8 mouse cellular contexts compared by ENCODE assay signal in the genomic region with DNA sequence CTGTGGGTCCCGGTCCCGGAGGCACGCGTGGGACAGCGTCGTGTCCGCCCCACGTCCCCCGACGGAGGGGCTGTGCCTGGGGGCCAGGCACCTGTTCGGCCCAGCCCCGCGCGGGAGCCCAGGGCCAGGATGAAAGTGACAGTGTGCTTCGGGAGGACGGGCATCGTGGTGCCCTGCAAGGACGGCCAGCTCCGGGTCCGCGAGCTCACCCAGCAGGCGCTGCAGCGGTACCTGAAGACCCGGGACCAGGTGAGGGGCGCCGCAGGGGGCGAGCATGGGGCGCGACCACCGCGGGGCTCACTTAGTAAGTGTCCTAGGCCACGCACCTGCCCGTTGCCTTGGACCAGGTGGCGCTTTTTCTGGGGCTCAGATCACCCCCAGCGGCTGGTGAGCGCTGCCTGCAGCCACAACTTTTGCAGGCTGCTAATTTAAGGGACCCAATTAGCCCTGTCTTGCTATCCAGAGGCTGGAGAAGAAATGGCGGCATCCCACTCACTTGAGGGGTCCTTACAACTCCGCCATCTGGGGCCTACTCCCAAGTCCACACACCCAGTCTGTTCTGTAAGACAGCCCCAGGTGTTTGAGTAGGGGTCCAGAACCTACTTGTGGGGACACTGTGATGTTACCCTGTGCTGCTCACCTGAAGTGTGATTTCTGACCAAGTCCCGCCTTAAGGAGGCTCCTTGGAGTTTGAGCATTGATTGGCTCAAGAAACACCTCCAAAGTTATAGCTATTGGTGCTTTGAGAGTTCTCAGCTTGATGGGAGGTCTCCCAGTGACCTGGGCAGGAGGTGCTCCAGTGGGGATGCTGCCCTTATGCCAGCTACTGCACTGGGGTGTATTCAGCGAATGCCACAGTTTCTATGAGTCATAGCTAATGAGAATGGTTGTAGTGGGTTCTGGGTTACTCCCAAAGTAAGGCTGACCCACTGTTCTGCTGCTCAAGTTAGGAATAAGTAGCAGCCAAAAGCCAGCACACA. TPM values are rescaled to one million over a fixed set of nuclear protein-coding genes. Genes with fewer than 3 reads are reported as not detected.
DNase-seq lines count a peak whose midpoint lies in the region; ATAC-seq and TF ChIP-seq lines count a peak whose summit lies in the region.

No protein-coding gene starts in this region.

- H3K9me3 ChIP-seq in CH12.LX (replicated peaks; ENCODE audit: low read length), result no peaks in the 10 kb centered on the region
- no peaks in the 10 kb centered on the region for H3K9me3 ChIP-seq in embryonic facial prominence, embryonic 12.5 days
- H3K9me3 ChIP-seq in heart, postnatal 0 days (replicated peaks; ENCODE audit: control insufficient read depth, low read length), result no peaks in the 10 kb centered on the region

- no peak overlapping the region for H3K27ac ChIP-seq in CH12.LX (ENCODE audit: insufficient read depth, low read depth)
- H3K27ac ChIP-seq in embryonic facial prominence, embryonic 12.5 days, result no peak overlapping the region
- H3K27ac ChIP-seq in heart, postnatal 0 days (ENCODE audit: low read depth), result peak overlapping the region; percentile 73

- no peak for TF ChIP-seq RAD21 in CH12.LX (IDR thresholded peaks at IDR 0.05; ENCODE audit: low read depth, low read length)

- no peaks in the 10 kb centered on the region for H3K36me3 ChIP-seq in CH12.LX (replicated peaks in 1 of 2; ENCODE audit: control insufficient read depth in 1 of 2, insufficient read depth in 1 of 2, low read length in 1 of 2)
- H3K36me3 ChIP-seq in embryonic facial prominence, embryonic 12.5 days, result no peaks in the 10 kb centered on the region
- H3K36me3 ChIP-seq in heart, postnatal 0 days (replicated peaks; ENCODE audit: control insufficient read depth, insufficient read depth, low read length), result no peaks in the 10 kb centered on the region

- H3K9ac ChIP-seq in CH12.LX (ENCODE audit: insufficient read depth, low read depth), result peak overlapping the region; percentile 47
- H3K9ac ChIP-seq in embryonic facial prominence, embryonic 12.5 days, result peak overlapping the region; percentile 79
- H3K9ac ChIP-seq in heart, postnatal 0 days (replicated peaks; ENCODE audit: low read depth, low read length), result peak overlapping the region; percentile 96

- no peaks in the 10 kb centered on the region for H3K27me3 ChIP-seq in CH12.LX (replicated peaks)
- H3K27me3 ChIP-seq in embryonic facial prominence, embryonic 12.5 days, result peaks cover 6% of the 10 kb centered on the region; the same call in 1 of the 2 replicates
- H3K27me3 ChIP-seq in heart, postnatal 0 days (ENCODE audit: control insufficient read depth, insufficient read depth, low read length), result 0 out of 2 replicates have a peak, but pooled peaks cover 4% of the 10 kb centered on the region

- H3K4me2 ChIP-seq in CH12.LX (ENCODE audit: insufficient read depth, low read depth, poor library complexity, severe bottlenecking), result peak overlapping the region; percentile 90
- H3K4me2 ChIP-seq in embryonic facial prominence, embryonic 12.5 days (replicated peaks), result peak overlapping the region; percentile 94
- peak overlapping the region; percentile 97 for H3K4me2 ChIP-seq in heart, postnatal 0 days (ENCODE audit: low read depth, low read length)

- TF ChIP-seq EP300 in CH12.LX (IDR thresholded peaks at IDR 0.05; ENCODE audit: low read length), result no peak
- TF ChIP-seq EP300 in heart, postnatal 0 days (IDR thresholded peaks at IDR 0.05; ENCODE audit: low read depth), result no peak

- H3K4me1 ChIP-seq in CH12.LX (ENCODE audit: control insufficient read depth in 1 of 2, insufficient read depth in 2 of 2), result peaks cover 0 to 23% of the 10 kb centered on the region in 2 experiments; a peak in 2 of 4 replicates
- peaks cover 11% of the 10 kb centered on the region for H3K4me1 ChIP-seq in embryonic facial prominence, embryonic 12.5 days
- peaks cover 12% of the 10 kb centered on the region; the same call in 1 of the 2 replicates for H3K4me1 ChIP-seq in heart, postnatal 0 days (ENCODE audit: control insufficient read depth, insufficient read depth)

- no peak for TF ChIP-seq POLR2A in CH12.LX (IDR thresholded peaks at IDR 0.05; ENCODE audit: low read depth, low read length)

- H3K79me2 ChIP-seq in CH12.LX (replicated peaks; ENCODE audit: control insufficient read depth, extremely low read depth, insufficient read depth, poor library complexity, severe bottlenecking), result no peaks in the 10 kb centered on the region

- TF ChIP-seq CTCF in CH12.LX (conservative IDR thresholded peaks at IDR 0.05 in 1 of 2, IDR thresholded peaks at IDR 0.05 in 1 of 2; ENCODE audit: low read depth in 2 of 2, low read length in 2 of 2), result no peak
- no peak; the same call in 1 of the 2 replicates for TF ChIP-seq CTCF in heart, postnatal 0 days (IDR thresholded peaks at IDR 0.05; ENCODE audit: low read depth)

- dilution Hi-C loops in CH12.LX (cut with MboI; ENCODE audit: extremely low pct_ligation_motif_present, extremely low pct_unique_long_range_greater_than_20kb, low sequenced_read_pairs), result no loop called here

- peak; percentile 50 for ATAC-seq in embryonic facial prominence, embryonic 12.5 days (ENCODE audit: insufficient number of reproducible peaks, insufficient read depth, low FRiP score, low TSS enrichment)
- peak; percentile 67 for ATAC-seq in heart, postnatal 0 days (ENCODE audit: insufficient read depth, low read depth)

- peak overlapping the region; percentile 45 to 87 (median 81) for H3K4me3 ChIP-seq in CH12.LX (replicated peaks in 1 of 3; ENCODE audit: low read depth in 2 of 3, low read length in 2 of 3, poor library complexity in 1 of 3)
- H3K4me3 ChIP-seq in embryonic facial prominence, embryonic 12.5 days, result peak overlapping the region; percentile 87
- peak overlapping the region; percentile 96 for H3K4me3 ChIP-seq in heart, postnatal 0 days (ENCODE audit: low read depth, low read length)

- in situ Hi-C loops in CH12.LX (cut with MboI; ENCODE audit: low pct_ligation_motif_present, low pct_unique_long_range_greater_than_20kb, low sequenced_read_pairs), result no loop called here

- WGBS in embryonic facial prominence, embryonic 12.5 days, result 4% methylated on average over 40 of the region's 40 CpGs
- WGBS in heart, postnatal 0 days, result 4% methylated on average over 40 of the region's 40 CpGs

- peak; percentile 4 for DNase-seq in 3134 (ENCODE audit: extremely low read depth, insufficient read length, low spot score)
- no peak for DNase-seq in CH12.LX (ENCODE audit: extremely low read depth)
- peak; percentile 11 for DNase-seq in heart, postnatal 0 days (ENCODE audit: low spot score)
- peak; percentile 49 for DNase-seq in kidney, postnatal 14 days
- peak; percentile 32 to 36 for DNase-seq in lung, postnatal 4 days
- peak; percentile 30 for DNase-seq in testis, postnatal 14 days (ENCODE audit: low spot score)
- no peak for DNase-seq in layer of hippocampus, adult 9-10 months (ENCODE audit: low spot score)

TF ChIP-seq in CH12.LX, 34 proteins besides CTCF, POLR2A, EP300 and RAD21:
- no peak for TF ChIP-seq KAT2A (IDR thresholded peaks at IDR 0.05; ENCODE audit: insufficient replicate concordance, low read length)
- TF ChIP-seq IRF4 (IDR thresholded peaks at IDR 0.05; ENCODE audit: low read depth, low read length), result no peak
- no peak for TF ChIP-seq JUND (conservative IDR thresholded peaks at IDR 0.05; ENCODE audit: low read depth, low read length)
- no peak for TF ChIP-seq MEF2A (IDR thresholded peaks at IDR 0.05; ENCODE audit: borderline replicate concordance, low read depth, low read length)
- no peak for TF ChIP-seq NELFE (IDR thresholded peaks at IDR 0.05; ENCODE audit: low read depth, low read length)
- no peak for TF ChIP-seq HCFC1 (IDR thresholded peaks at IDR 0.05; ENCODE audit: low read depth, low read length)
- TF ChIP-seq ZKSCAN1 (IDR thresholded peaks at IDR 0.05; ENCODE audit: borderline replicate concordance, low read depth, low read length), result no peak
- TF ChIP-seq SIN3A (IDR thresholded peaks at IDR 0.05; ENCODE audit: low read length), result no peak
- TF ChIP-seq USF2 (conservative IDR thresholded peaks at IDR 0.05; ENCODE audit: low read depth, low read length), result no peak
- TF ChIP-seq BHLHE40 (IDR thresholded peaks at IDR 0.05; ENCODE audit: low read depth, low read length), result no peak
- no peak for TF ChIP-seq MAFK (IDR thresholded peaks at IDR 0.05; ENCODE audit: insufficient replicate concordance, low read length)
- TF ChIP-seq ZMIZ1 (IDR thresholded peaks at IDR 0.05; ENCODE audit: low read depth, low read length), result no peak
- no peak for TF ChIP-seq SMC3 (IDR thresholded peaks at IDR 0.05; ENCODE audit: low read depth, low read length)
- TF ChIP-seq MYC (IDR thresholded peaks at IDR 0.05; ENCODE audit: low read depth, low read length), result no peak
- no peak for TF ChIP-seq PAX5 (IDR thresholded peaks at IDR 0.05; ENCODE audit: low read length)

RNA-seq across cellular contexts. Expression of a gene that starts 0.8 kb away (rescaled TPM):
- total RNA-seq in CH12.LX (2012; rRNA removed) (0.29 and 0.30 TPM in 2 replicates), CH12.LX (2014; rRNA removed) (0.75 and 0.82 TPM in 2 replicates)
- polyA plus RNA-seq in CH12.LX (2012; ENCODE audit: insufficient read length, low read depth), result 0.60 and 0.63 TPM in 2 replicates
- 25.5 and 25.9 TPM in 2 replicates for polyA plus RNA-seq in embryonic facial prominence, embryonic 12.5 days (2016; fragmentation: Nextera tagmentation; extraction: Ambion mirVana)
- total RNA-seq in heart, postnatal 0 days (2014; rRNA removed; ENCODE audit: low replicate concordance), result 4.6 and 8.4 TPM in 2 replicates
- 8.7 and 8.9 TPM in 2 replicates for polyA plus RNA-seq in heart, postnatal 0 days (2015; fragmentation: Nextera tagmentation; extraction: Ambion mirVana)

Comparison
In these comparisons a context has a peak if more than half of its experiments do, and no peak if none do; other contexts are left out.
1. DNase-seq: peak in 3134 (single experiment), heart, postnatal 0 days (single experiment), kidney, postnatal 14 days (single experiment), lung, postnatal 4 days (2 of 2) and testis, postnatal 14 days (single experiment); none in CH12.LX (single experiment) and layer of hippocampus, adult 9-10 months (single experiment).
2. Peak in every context shown above with its lines, with median percentiles within 50 percentile points of each other: H3K4me2 ChIP-seq, H3K4me3 ChIP-seq and H3K9ac ChIP-seq.